Mouse (Mus musculus) small intestine, adult 2 months (tissue): ENCODE measurements around the gene Trarg1. TPM values are rescaled to one million over a fixed set of nuclear protein-coding genes. Genes with fewer than 3 reads are reported as not detected.
A peak's percentile ranks its signal among the peaks of the same experiment; 100 is the strongest.
"Not testable (repeated sequence)": the region's sequence is repeated elsewhere in the genome, so short reads cannot be mapped to it uniquely, and the experiment has no call there.

Experiments
- H3K27ac ChIP-seq: fragments of 200-500 bp; 2 replicates; pipeline ENCODE4 v1.5.1; 2012; ENCODE audit warnings: low read depth, low read length, control low read depth, inconsistent platforms; ENCODE audit not compliant: insufficient read depth
- H3K27me3 ChIP-seq: fragments of 200-500 bp; 2 replicates; pipeline ENCODE4 v1.6.1; 2012; ENCODE audit warnings: mild to moderate bottlenecking, moderate library complexity, low read length, inconsistent platforms; ENCODE audit not compliant: control insufficient read depth, insufficient read depth
- H3K36me3 ChIP-seq: fragments of 200-500 bp; 2 replicates; pipeline ENCODE4 v1.6.1; 2012; ENCODE audit warnings: mild to moderate bottlenecking, low read length, control low read depth, inconsistent platforms; ENCODE audit not compliant: control insufficient read depth, insufficient read depth
- H3K4me1 ChIP-seq: fragments of 200-500 bp; 2 replicates; pipeline ENCODE4 v1.6.1; 2012; ENCODE audit warnings: low read length, inconsistent platforms, mixed read lengths; ENCODE audit not compliant: control insufficient read depth, insufficient read depth, insufficient read length
- H3K4me3 ChIP-seq: fragments of 200-500 bp; 2 replicates; pipeline ENCODE4 v1.5.1; 2012; ENCODE audit warnings: low read depth, mild to moderate bottlenecking, control low read depth, inconsistent platforms, low read length, moderate library complexity
- CTCF ChIP-seq: fragments of 200-500 bp; IDR thresholded peaks from 2 replicates; pipeline ENCODE4 v1.5.1; 2012; ENCODE audit warnings: low read depth, mild to moderate bottlenecking, control low read depth, inconsistent platforms, low read length, moderate library complexity, mixed read lengths; ENCODE audit not compliant: insufficient replicate concordance, insufficient read length; ENCODE audit errors: extremely low read depth
- POLR2A ChIP-seq: fragments of 200-500 bp; IDR thresholded peaks from 2 replicates; pipeline ENCODE4 v1.6.1; 2012; ENCODE audit warnings: low read depth, mild to moderate bottlenecking, control low read depth, inconsistent platforms, low read length, moderate library complexity
- WGBS: fragments of 180-500 bp; shearing (Covaris S2); methylation state at CpG from one replicate; pipeline ENCODE4 v1.1.7; 2018; 5-methylcytosine and 5-hydroxymethylcytosine counted together
- polyA plus RNA-seq: library from polyadenylated mRNA; depleted of rRNA; stranded (reverse); fragments of >200 nt; gene quantifications from 2 replicates; pipeline ENCODE4 v1.2.3, GENCODE M21; 2012; rRNA removed

Trarg1 gene
- 0.29 and 0.47 TPM in 2 replicates for polyA plus RNA-seq

- not testable (repeated sequence) for H3K36me3 ChIP-seq, H3K27ac ChIP-seq, H3K4me1 ChIP-seq, H3K27me3 ChIP-seq
- peak within 1 kb of the TSS; percentile 19; the same call in 1 of the 2 replicates for H3K4me3 ChIP-seq
- WGBS, result 28% methylated on average over 8 of the region's 8 CpGs
Measured at GRCm38 (mm10) chr11:76679508-76679907, at the start of gene Trarg1. TSS of gene Trarg1 (plus strand) at chr11:76679808.

GRCm38 (mm10) chr11:76630023-76630422 lies 49.6 kb upstream of the Trarg1 start:
- WGBS, result 43% methylated on average over 2 of the region's 2 CpGs
- TF ChIP-seq POLR2A (no peak), CTCF (no peak)
- no peaks in the 10 kb centered on the region for H3K27me3 ChIP-seq
- H3K36me3 ChIP-seq, result no peaks in the 10 kb centered on the region
- H3K27ac ChIP-seq, result no peak overlapping the region
- H3K4me1 ChIP-seq, result no peaks in the 10 kb centered on the region
- no peak overlapping the region for H3K4me3 ChIP-seq

GRCm38 (mm10) chr11:76630487-76630886 lies 49.1 kb upstream of the Trarg1 start:
- H3K4me1 ChIP-seq, result no peaks in the 10 kb centered on the region
- 74% methylated on average over 5 of the region's 5 CpGs for WGBS
- no peak for TF ChIP-seq POLR2A
- no peak for TF ChIP-seq CTCF

GRCm38 (mm10) chr11:76639269-76639985 lies 40.2 kb upstream of the Trarg1 start:
- Histone ChIP-seq H3K4me3 (no peak overlapping the region), H3K27ac (no peak overlapping the region), H3K4me1 (no peaks in the 10 kb centered on the region), H3K36me3 (no peaks in the 10 kb centered on the region), H3K27me3 (no peaks in the 10 kb centered on the region)
- 69% methylated on average over 17 of the region's 17 CpGs for WGBS
- TF ChIP-seq POLR2A, result no peak
- no peak for TF ChIP-seq CTCF

More at GRCm38 (mm10) chr11:76630487-76630886, 49.1 kb upstream of the Trarg1 start:
- H3K27me3 ChIP-seq, result no peaks in the 10 kb centered on the region
- H3K27ac ChIP-seq, result no peak overlapping the region
- no peak overlapping the region for H3K4me3 ChIP-seq
- no peaks in the 10 kb centered on the region for H3K36me3 ChIP-seq

GRCm38 (mm10) chr11:76640231-76640630 lies 39.4 kb upstream of the Trarg1 start:
- TF ChIP-seq POLR2A (no peak), CTCF (no peak)
- Histone ChIP-seq H3K27ac (no peak overlapping the region), H3K4me3 (no peak overlapping the region), H3K27me3 (no peaks in the 10 kb centered on the region), H3K4me1 (no peaks in the 10 kb centered on the region), H3K36me3 (no peaks in the 10 kb centered on the region)
- 74% methylated on average over 4 of the region's 4 CpGs for WGBS

GRCm38 (mm10) chr11:76644257-76644656 lies 35.4 kb upstream of the Trarg1 start:
- no peak for TF ChIP-seq POLR2A
- TF ChIP-seq CTCF, result no peak
- WGBS, result 87% methylated on average over 6 of the region's 6 CpGs
- Histone ChIP-seq H3K27ac (no peak overlapping the region), H3K36me3 (no peaks in the 10 kb centered on the region), H3K4me1 (no peaks in the 10 kb centered on the region), H3K4me3 (no peak overlapping the region), H3K27me3 (no peaks in the 10 kb centered on the region)

- Histone ChIP-seq H3K27ac (no peak overlapping the region), H3K4me1 (no peaks in the 10 kb centered on the region), H3K4me3 (no peak overlapping the region), H3K36me3 (no peaks in the 10 kb centered on the region), H3K27me3 (no peaks in the 10 kb centered on the region)
- TF ChIP-seq CTCF, result no peak
- TF ChIP-seq POLR2A, result no peak
- WGBS, result 77% methylated on average over 9 of the region's 9 CpGs
Measured at GRCm38 (mm10) chr11:76645036-76645435, 34.6 kb upstream of the Trarg1 start.
